Mouse (Mus musculus): ENCODE data around the gene Mllt3. TPM values are rescaled to one million over a fixed set of nuclear protein-coding genes. Genes with fewer than 3 reads are reported as not detected.

Mllt3 gene
- polyA plus RNA-seq, 1 experiment from 2014 or later = 73.2 TPM

DNA sequence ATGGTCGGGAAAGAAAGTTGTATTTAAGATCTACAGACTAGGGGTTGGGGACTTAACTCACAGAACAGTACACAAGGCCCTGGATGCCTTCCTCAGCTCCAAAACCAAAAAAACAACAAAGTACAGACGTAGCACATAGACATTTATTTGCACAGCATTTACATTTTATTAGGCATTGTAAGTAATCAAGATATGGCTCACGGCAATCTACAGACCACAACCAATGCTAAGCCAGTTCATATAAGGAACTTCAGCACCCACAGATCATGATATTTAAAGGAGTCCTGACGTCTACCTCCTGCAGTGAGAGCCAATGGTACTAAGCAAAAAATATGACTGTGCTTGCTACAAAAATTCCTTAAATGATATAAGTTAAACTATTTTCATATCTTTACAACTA is 13.5 kb downstream of the Mllt3 start:
- no peak overlapping the region for H3K4me3 ChIP-seq (ENCODE audit: low read depth, low read length)
- no peaks in the 10 kb centered on the region for H3K9me3 ChIP-seq (ENCODE audit: control insufficient read depth, low read length)
- H3K27me3 ChIP-seq (ENCODE audit: control insufficient read depth, insufficient read depth, low read length) = no peaks in the 10 kb centered on the region
- H3K36me3 ChIP-seq (ENCODE audit: control insufficient read depth, insufficient read depth, low read length) = no peaks in the 10 kb centered on the region
- no peak overlapping the region for H3K4me2 ChIP-seq (replicated peaks; ENCODE audit: low read depth, low read length)
- DNase-seq (ENCODE audit: low spot score) (no peak), ATAC-seq (ENCODE audit: low FRiP score) (no peak)
- H3K9ac ChIP-seq (ENCODE audit: low read depth, low read length) = no peak overlapping the region
- no peak overlapping the region for H3K27ac ChIP-seq (ENCODE audit: low read depth, low read length)
- H3K4me1 ChIP-seq (replicated peaks; ENCODE audit: control insufficient read depth, insufficient read depth, low read length) = no peaks in the 10 kb centered on the region
- WGBS = 88% methylated on average over 4 of the region's 4 CpGs

DNA sequence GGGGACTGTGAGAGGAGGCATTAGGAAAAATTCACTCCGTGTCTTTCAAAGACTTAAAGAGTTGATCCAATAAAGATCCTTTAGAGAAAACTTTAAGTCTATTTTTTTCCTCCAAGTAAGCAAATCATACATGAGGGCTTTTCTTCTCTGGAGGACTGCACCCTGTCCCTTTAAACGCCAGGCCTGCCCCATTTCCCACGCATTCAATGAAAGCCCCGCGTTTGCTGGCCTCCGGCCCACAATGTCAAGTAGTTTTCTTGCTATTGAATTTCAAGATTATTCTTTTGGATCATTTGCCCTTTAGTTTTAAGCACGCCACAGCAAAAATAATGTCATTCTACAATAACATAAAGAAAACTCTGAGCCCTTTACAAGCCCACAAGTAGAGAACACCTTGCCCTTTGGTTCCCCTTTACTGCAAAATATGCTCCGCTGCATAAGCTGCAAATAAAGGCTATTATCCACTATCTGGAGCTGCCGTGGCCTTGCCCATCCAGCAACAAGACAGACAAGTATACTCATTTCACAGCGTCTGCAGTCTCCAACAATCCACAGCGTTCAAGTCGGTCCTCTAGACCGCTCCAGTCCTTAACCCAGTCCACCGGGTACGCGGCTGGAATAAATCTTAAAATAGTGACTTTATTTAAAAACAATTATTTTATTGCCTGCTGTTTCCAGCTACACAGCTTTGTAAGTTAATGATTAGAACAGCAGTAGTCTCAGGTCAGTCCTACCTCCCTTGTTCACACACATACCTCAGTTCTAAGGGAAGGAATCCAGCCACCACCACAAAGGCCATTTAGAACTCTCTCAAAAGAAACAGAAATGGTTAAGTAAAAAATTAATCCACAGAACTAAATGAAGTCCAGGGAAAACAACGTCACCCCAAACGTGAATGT is 15.5 kb downstream of the Mllt3 start:
- H3K9me3 ChIP-seq (ENCODE audit: control insufficient read depth, low read length) = no peaks in the 10 kb centered on the region
- H3K27ac ChIP-seq (ENCODE audit: low read depth, low read length) = 0 out of 2 replicates have a peak overlapping the region, but pooled peaks have one; percentile 30
- no peaks in the 10 kb centered on the region; the same call in 1 of the 2 replicates for H3K4me1 ChIP-seq (replicated peaks; ENCODE audit: control insufficient read depth, insufficient read depth, low read length)
- H3K27me3 ChIP-seq (ENCODE audit: control insufficient read depth, insufficient read depth, low read length) = no peaks in the 10 kb centered on the region
- ATAC-seq (ENCODE audit: low FRiP score) = no peak
- H3K36me3 ChIP-seq (ENCODE audit: control insufficient read depth, insufficient read depth, low read length) = no peaks in the 10 kb centered on the region
- WGBS = 54% methylated on average over 18 of the region's 18 CpGs
- peak; percentile 17 for DNase-seq (ENCODE audit: low spot score)
- H3K4me2 ChIP-seq (replicated peaks; ENCODE audit: low read depth, low read length) = no peak overlapping the region
- H3K9ac ChIP-seq (ENCODE audit: low read depth, low read length) = 0 out of 2 replicates have a peak overlapping the region, but pooled peaks have one; percentile 19
- no peak overlapping the region for H3K4me3 ChIP-seq (ENCODE audit: low read depth, low read length)

DNA sequence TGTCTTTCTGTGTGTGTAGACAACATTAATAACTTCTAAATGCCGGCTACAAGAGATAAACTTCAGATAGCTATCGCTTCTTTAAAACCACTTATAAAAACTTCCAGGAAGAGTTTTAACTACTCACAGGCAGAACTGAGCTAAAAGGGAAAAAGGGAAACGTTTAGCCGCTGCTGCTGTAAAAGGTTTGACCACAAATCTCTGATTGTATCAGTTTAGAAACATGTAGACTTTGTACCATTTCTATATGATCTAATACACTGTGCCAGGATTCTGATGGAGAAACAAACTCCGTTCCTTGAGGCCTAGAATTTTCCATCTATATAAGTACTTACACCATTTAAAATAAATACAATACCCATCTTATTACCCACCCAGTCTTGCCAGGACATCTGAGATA is 17.4 kb downstream of the Mllt3 start:
- Histone ChIP-seq H3K9ac (ENCODE audit: low read depth, low read length) (no peak overlapping the region), H3K4me1 (replicated peaks; ENCODE audit: control insufficient read depth, insufficient read depth, low read length) (no peaks in the 10 kb centered on the region; the same call in 1 of the 2 replicates), H3K4me3 (ENCODE audit: low read depth, low read length) (no peak overlapping the region), H3K27ac (ENCODE audit: low read depth, low read length) (no peak overlapping the region), H3K9me3 (ENCODE audit: control insufficient read depth, low read length) (no peaks in the 10 kb centered on the region), H3K27me3 (ENCODE audit: control insufficient read depth, insufficient read depth, low read length) (no peaks in the 10 kb centered on the region), H3K36me3 (ENCODE audit: control insufficient read depth, insufficient read depth, low read length) (no peaks in the 10 kb centered on the region), H3K4me2 (replicated peaks; ENCODE audit: low read depth, low read length) (no peak overlapping the region)
- no peak for DNase-seq (ENCODE audit: low spot score)
- ATAC-seq (ENCODE audit: low FRiP score) = no peak
- WGBS = 93% methylated on average over 5 of the region's 5 CpGs

DNA sequence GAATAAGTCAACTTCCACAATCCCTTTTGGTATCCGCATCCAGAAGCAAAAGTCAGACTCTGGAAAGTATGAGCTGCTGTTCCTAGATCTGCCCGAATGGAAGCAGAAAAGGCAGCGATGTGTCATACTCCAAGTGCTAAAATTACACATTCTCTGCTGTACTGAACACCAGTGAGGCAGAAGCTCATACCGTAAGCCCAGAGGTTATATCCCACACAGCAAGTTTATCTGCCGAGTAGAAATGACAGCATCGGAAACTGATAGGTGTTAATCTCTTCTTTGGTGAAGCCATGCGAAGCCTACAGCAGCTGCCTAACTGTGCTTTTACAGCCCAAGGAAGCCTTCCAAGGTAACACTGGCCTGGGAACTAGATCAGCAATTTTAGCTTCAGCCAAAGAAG is 17.9 kb downstream of the Mllt3 start:
- no peak overlapping the region for H3K9ac ChIP-seq (ENCODE audit: low read depth, low read length)
- H3K36me3 ChIP-seq (ENCODE audit: control insufficient read depth, insufficient read depth, low read length) = no peaks in the 10 kb centered on the region
- DNase-seq (ENCODE audit: low spot score) = no peak
- no peak overlapping the region for H3K27ac ChIP-seq (ENCODE audit: low read depth, low read length)
- ATAC-seq (ENCODE audit: low FRiP score) = no peak
- no peak overlapping the region for H3K4me3 ChIP-seq (ENCODE audit: low read depth, low read length)
- H3K9me3 ChIP-seq (ENCODE audit: control insufficient read depth, low read length) = no peaks in the 10 kb centered on the region
- no peaks in the 10 kb centered on the region; the same call in 1 of the 2 replicates for H3K4me1 ChIP-seq (replicated peaks; ENCODE audit: control insufficient read depth, insufficient read depth, low read length)
- H3K27me3 ChIP-seq (ENCODE audit: control insufficient read depth, insufficient read depth, low read length) = no peaks in the 10 kb centered on the region
- 84% methylated on average over 7 of the region's 7 CpGs for WGBS
- H3K4me2 ChIP-seq (replicated peaks; ENCODE audit: low read depth, low read length) = no peak overlapping the region

DNA sequence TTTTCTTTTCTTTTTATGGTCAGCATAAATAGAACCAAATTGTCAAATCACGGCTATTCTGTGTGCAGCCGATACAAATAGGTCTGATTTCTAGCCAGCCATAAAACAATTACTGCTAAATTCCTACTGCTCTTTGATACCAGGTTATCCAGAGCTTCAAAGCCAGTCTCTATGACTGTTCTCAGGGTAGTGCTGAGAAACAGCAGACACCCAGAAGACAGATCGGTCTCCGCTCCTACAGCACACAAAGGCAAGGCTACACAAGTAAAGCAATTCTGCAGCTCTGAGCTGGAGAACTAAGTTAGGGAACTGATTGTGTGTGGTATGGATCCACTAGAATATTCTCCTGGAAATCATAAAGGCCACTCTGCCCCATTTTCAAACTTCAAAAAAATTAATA is 20.4 kb downstream of the Mllt3 start:
- no peak overlapping the region for H3K4me2 ChIP-seq (replicated peaks; ENCODE audit: low read depth, low read length)
- H3K9me3 ChIP-seq (ENCODE audit: control insufficient read depth, low read length) = no peaks in the 10 kb centered on the region
- no peak overlapping the region for H3K9ac ChIP-seq (ENCODE audit: low read depth, low read length)
- H3K4me1 ChIP-seq (replicated peaks; ENCODE audit: control insufficient read depth, insufficient read depth, low read length) = no peaks in the 10 kb centered on the region; the same call in 1 of the 2 replicates
- no peaks in the 10 kb centered on the region for H3K27me3 ChIP-seq (ENCODE audit: control insufficient read depth, insufficient read depth, low read length)
- no peak overlapping the region for H3K27ac ChIP-seq (ENCODE audit: low read depth, low read length)
- H3K36me3 ChIP-seq (ENCODE audit: control insufficient read depth, insufficient read depth, low read length) = no peaks in the 10 kb centered on the region
- 75% methylated on average over 4 of the region's 4 CpGs for WGBS
- no peak overlapping the region for H3K4me3 ChIP-seq (ENCODE audit: low read depth, low read length)
- ATAC-seq (ENCODE audit: low FRiP score) (no peak), DNase-seq (ENCODE audit: low spot score) (no peak)

GRCm38 (mm10) chr4:88011870-88012572 is 21.1 kb downstream of the Mllt3 start:
- H3K4me2 ChIP-seq (replicated peaks; ENCODE audit: low read depth, low read length) = no peak overlapping the region

DNA sequence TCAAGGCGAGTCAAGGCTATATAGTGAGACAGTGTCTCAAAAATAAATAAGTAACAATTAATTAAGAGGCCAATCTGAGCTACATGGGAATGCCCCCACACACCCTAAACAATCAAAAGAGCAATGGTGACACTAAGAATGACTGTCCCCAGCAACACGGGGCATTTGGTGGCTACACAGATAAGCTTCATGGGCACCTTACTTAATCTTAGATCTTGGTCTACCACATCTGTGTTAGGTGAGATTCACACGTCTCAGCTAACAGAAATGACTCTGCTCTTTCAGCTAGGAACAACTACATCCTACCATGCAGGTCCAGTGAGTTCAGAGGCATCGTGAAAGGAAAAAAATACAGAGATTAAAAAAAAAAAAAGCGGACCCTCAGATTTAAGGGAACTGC is 22.7 kb downstream of the Mllt3 start:
- Histone ChIP-seq H3K36me3 (ENCODE audit: control insufficient read depth, insufficient read depth, low read length) (no peaks in the 10 kb centered on the region), H3K27me3 (ENCODE audit: control insufficient read depth, insufficient read depth, low read length) (no peaks in the 10 kb centered on the region), H3K9me3 (ENCODE audit: control insufficient read depth, low read length) (no peaks in the 10 kb centered on the region), H3K4me1 (replicated peaks; ENCODE audit: control insufficient read depth, insufficient read depth, low read length) (no peaks in the 10 kb centered on the region; the same call in 1 of the 2 replicates), H3K4me3 (ENCODE audit: low read depth, low read length) (no peak overlapping the region), H3K4me2 (replicated peaks; ENCODE audit: low read depth, low read length) (no peak overlapping the region), H3K9ac (ENCODE audit: low read depth, low read length) (no peak overlapping the region), H3K27ac (ENCODE audit: low read depth, low read length) (no peak overlapping the region)
- no peak for DNase-seq (ENCODE audit: low spot score)
- no peak for ATAC-seq (ENCODE audit: low FRiP score)
- WGBS = 94% methylated on average over 5 of the region's 5 CpGs

More at GRCm38 (mm10) chr4:88011870-88012572, 21.1 kb downstream of the Mllt3 start:
- Histone ChIP-seq H3K4me1 (replicated peaks; ENCODE audit: control insufficient read depth, insufficient read depth, low read length) (no peaks in the 10 kb centered on the region; the same call in 1 of the 2 replicates), H3K9ac (ENCODE audit: low read depth, low read length) (no peak overlapping the region), H3K4me3 (ENCODE audit: low read depth, low read length) (no peak overlapping the region), H3K36me3 (ENCODE audit: control insufficient read depth, insufficient read depth, low read length) (no peaks in the 10 kb centered on the region), H3K9me3 (ENCODE audit: control insufficient read depth, low read length) (no peaks in the 10 kb centered on the region), H3K27ac (ENCODE audit: low read depth, low read length) (no peak overlapping the region), H3K27me3 (ENCODE audit: control insufficient read depth, insufficient read depth, low read length) (no peaks in the 10 kb centered on the region)
- DNase-seq (ENCODE audit: low spot score) (no peak), ATAC-seq (ENCODE audit: low FRiP score) (no peak)
- 75% methylated on average over 4 of the region's 4 CpGs for WGBS

- no peak overlapping the region for H3K4me2 ChIP-seq (replicated peaks; ENCODE audit: low read depth, low read length)
- H3K27me3 ChIP-seq (ENCODE audit: control insufficient read depth, insufficient read depth, low read length) = no peaks in the 10 kb centered on the region
- H3K4me3 ChIP-seq (ENCODE audit: low read depth, low read length) = no peak overlapping the region
- DNase-seq (ENCODE audit: low spot score) = no peak
- no peaks in the 10 kb centered on the region for H3K9me3 ChIP-seq (ENCODE audit: control insufficient read depth, low read length)
- H3K27ac ChIP-seq (ENCODE audit: low read depth, low read length) = no peak overlapping the region
- no peak overlapping the region for H3K9ac ChIP-seq (ENCODE audit: low read depth, low read length)
- no peaks in the 10 kb centered on the region for H3K4me1 ChIP-seq (replicated peaks; ENCODE audit: control insufficient read depth, insufficient read depth, low read length)
- ATAC-seq (ENCODE audit: low FRiP score) = no peak
- no peaks in the 10 kb centered on the region for H3K36me3 ChIP-seq (ENCODE audit: control insufficient read depth, insufficient read depth, low read length)
- WGBS = 96% methylated on average over 3 of the region's 3 CpGs
These were observed 27.4 kb downstream of the Mllt3 start for GRCm38 (mm10) chr4:88005801-88006200.

Data from hindbrain, embryonic 11.5 days (tissue).